Mouse (Mus musculus): ENCODE results near the gene Nup93. TPM values are rescaled to one million over a fixed set of nuclear protein-coding genes. Genes with fewer than 3 reads are reported as not detected.

Gene Nup93
- total and polyA plus RNA-seq, 3 experiments, result 46.0 to 99.6 (median 88.3) TPM

DNA sequence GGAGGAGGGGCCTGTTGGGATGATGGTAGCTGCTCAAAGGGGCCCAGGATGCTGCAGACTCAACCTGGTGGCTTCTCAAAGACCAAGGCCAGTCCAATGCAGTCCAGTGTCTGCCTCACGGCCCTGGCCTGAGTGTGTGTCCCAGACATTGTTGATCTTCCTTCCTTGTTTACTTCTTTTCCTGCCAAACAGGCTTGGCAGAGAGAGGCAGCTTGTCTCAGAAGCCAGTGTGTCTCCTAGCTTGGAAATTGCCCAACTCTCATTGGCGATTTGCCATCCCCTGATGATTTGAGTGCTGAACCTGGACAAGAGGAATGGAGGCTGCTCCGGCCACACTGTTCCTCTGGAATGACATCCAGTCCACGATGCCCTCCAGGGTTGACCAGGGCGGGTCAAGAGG lies 144.2 kb downstream of the Nup93 start:
- no peak overlapping the region for H3K27ac ChIP-seq (ENCODE audit: insufficient read depth, low read depth)
- H3K4me3 ChIP-seq (replicated peaks in 1 of 3; ENCODE audit: low read depth in 2 of 3, low read length in 2 of 3, poor library complexity in 1 of 3), result no peak overlapping the region
- in situ Hi-C loops (cut with MboI; ENCODE audit: low pct_ligation_motif_present, low pct_unique_long_range_greater_than_20kb, low sequenced_read_pairs), result no loop called here
- H3K9ac ChIP-seq (ENCODE audit: insufficient read depth, low read depth), result no peak overlapping the region
- no peaks in the 10 kb centered on the region for H3K27me3 ChIP-seq (replicated peaks)
- TF ChIP-seq TCF12 (IDR thresholded peaks at IDR 0.05; ENCODE audit: low read depth, low read length) (no peak), E2F4 (IDR thresholded peaks at IDR 0.05; ENCODE audit: insufficient replicate concordance, low read depth, low read length) (no peak), HCFC1 (IDR thresholded peaks at IDR 0.05; ENCODE audit: low read depth, low read length) (no peak), JUN (IDR thresholded peaks at IDR 0.05; ENCODE audit: insufficient read depth, low read depth, low read length) (no peak), GABPA (IDR thresholded peaks at IDR 0.05; ENCODE audit: insufficient replicate concordance, low read depth, low read length) (no peak), MXI1 (IDR thresholded peaks at IDR 0.05; ENCODE audit: low read depth, low read length) (no peak), ZC3H11A (IDR thresholded peaks at IDR 0.05; ENCODE audit: low read depth, low read length) (no peak), MAFK (IDR thresholded peaks at IDR 0.05; ENCODE audit: insufficient replicate concordance, low read length) (no peak), ETS1 (conservative IDR thresholded peaks at IDR 0.05; ENCODE audit: low read depth, low read length) (no peak), MAX (IDR thresholded peaks at IDR 0.05; ENCODE audit: low read length) (no peak), USF2 (conservative IDR thresholded peaks at IDR 0.05; ENCODE audit: low read depth, low read length) (no peak), POLR2A (IDR thresholded peaks at IDR 0.05; ENCODE audit: low read depth, low read length) (no peak), MAZ (IDR thresholded peaks at IDR 0.05; ENCODE audit: low read depth, low read length) (no peak), SIN3A (IDR thresholded peaks at IDR 0.05; ENCODE audit: low read length) (no peak), NELFE (IDR thresholded peaks at IDR 0.05; ENCODE audit: low read depth, low read length) (no peak), ZKSCAN1 (IDR thresholded peaks at IDR 0.05; ENCODE audit: borderline replicate concordance, low read depth, low read length) (no peak), TBP (conservative IDR thresholded peaks at IDR 0.05; ENCODE audit: low read depth, low read length) (no peak), CHD1 (IDR thresholded peaks at IDR 0.05; ENCODE audit: low read depth, low read length) (no peak), POLR2AphosphoS2 (IDR thresholded peaks at IDR 0.05; ENCODE audit: low read depth, low read length) (no peak)
- peaks cover 14 to 63% of the 10 kb centered on the region in 2 experiments for H3K4me1 ChIP-seq (ENCODE audit: control insufficient read depth in 1 of 2, insufficient read depth in 2 of 2)
- H3K36me3 ChIP-seq (replicated peaks in 1 of 2; ENCODE audit: control insufficient read depth in 1 of 2, insufficient read depth in 1 of 2, low read length in 1 of 2), result no peaks in the 10 kb centered on the region
- no peaks in the 10 kb centered on the region for H3K79me2 ChIP-seq (replicated peaks; ENCODE audit: control insufficient read depth, extremely low read depth, insufficient read depth, poor library complexity, severe bottlenecking)
- dilution Hi-C loops (cut with MboI; ENCODE audit: extremely low pct_ligation_motif_present, extremely low pct_unique_long_range_greater_than_20kb, low sequenced_read_pairs), result no loop called here
- H3K9me3 ChIP-seq (replicated peaks; ENCODE audit: low read length), result no peaks in the 10 kb centered on the region
- no peak overlapping the region for H3K4me2 ChIP-seq (ENCODE audit: insufficient read depth, low read depth, poor library complexity, severe bottlenecking)
- DNase-seq (ENCODE audit: extremely low read depth), result no peak

DNA sequence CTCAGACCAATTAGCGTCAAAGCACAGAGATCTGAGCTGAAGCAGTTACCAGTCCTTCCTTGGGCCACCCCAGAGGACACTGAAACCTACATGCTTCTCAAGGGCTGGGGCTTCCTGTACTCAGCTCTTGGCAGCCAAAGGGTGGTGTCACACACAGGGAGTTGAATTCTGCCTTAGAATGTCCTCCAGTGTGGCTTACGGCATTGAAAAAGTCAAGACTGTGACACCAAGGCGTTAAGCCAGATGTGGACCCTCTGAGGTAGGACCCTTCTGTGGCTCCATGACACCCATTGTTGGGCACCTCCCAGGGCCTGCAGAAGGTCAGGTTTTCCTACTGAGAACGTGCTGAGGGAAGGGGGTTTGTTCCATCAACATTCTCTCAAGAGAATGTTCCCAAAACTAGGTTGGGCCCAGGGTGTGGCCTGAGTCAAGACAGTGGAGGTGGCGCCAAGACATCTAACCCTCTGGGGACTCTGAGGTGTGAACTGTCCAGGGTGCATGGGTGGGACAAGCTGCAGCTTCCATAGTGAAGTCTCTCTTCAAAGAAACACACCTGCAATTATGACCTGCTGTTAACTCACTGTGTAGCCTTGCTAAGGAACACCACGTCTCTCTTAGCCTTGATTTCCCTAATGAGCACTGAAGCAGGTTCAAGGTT lies 147.5 kb downstream of the Nup93 start:
- in situ Hi-C loops (cut with MboI; ENCODE audit: low pct_ligation_motif_present, low pct_unique_long_range_greater_than_20kb, low sequenced_read_pairs) (no loop called here), dilution Hi-C loops (cut with MboI; ENCODE audit: extremely low pct_ligation_motif_present, extremely low pct_unique_long_range_greater_than_20kb, low sequenced_read_pairs) (no loop called here)
- TF ChIP-seq EP300 (IDR thresholded peaks at IDR 0.05; ENCODE audit: low read length), result no peak
- no peak for DNase-seq (ENCODE audit: extremely low read depth)
- Histone ChIP-seq H3K4me3 (replicated peaks in 1 of 3; ENCODE audit: low read depth in 2 of 3, low read length in 2 of 3, poor library complexity in 1 of 3) (no peak overlapping the region), H3K27me3 (replicated peaks) (no peaks in the 10 kb centered on the region), H3K36me3 (replicated peaks in 1 of 2; ENCODE audit: control insufficient read depth in 1 of 2, insufficient read depth in 1 of 2, low read length in 1 of 2) (no peaks in the 10 kb centered on the region), H3K27ac (ENCODE audit: insufficient read depth, low read depth) (no peak overlapping the region), H3K4me1 (ENCODE audit: control insufficient read depth in 1 of 2, insufficient read depth in 2 of 2) (peaks cover 28 to 60% of the 10 kb centered on the region in 2 experiments), H3K4me2 (ENCODE audit: insufficient read depth, low read depth, poor library complexity, severe bottlenecking) (no peak overlapping the region), H3K79me2 (replicated peaks; ENCODE audit: control insufficient read depth, extremely low read depth, insufficient read depth, poor library complexity, severe bottlenecking) (no peaks in the 10 kb centered on the region), H3K9me3 (replicated peaks; ENCODE audit: low read length) (no peaks in the 10 kb centered on the region), H3K9ac (ENCODE audit: insufficient read depth, low read depth) (no peak overlapping the region)
